Mouse (Mus musculus) MEL (cell line): Measurements from ENCODE around the gene Fam122a. TPM values are rescaled to one million over a fixed set of nuclear protein-coding genes. Genes with fewer than 3 reads are reported as not detected.

Experiments
- DNase-seq: peaks from one replicate; pipeline ENCODE4 v3.0.0; 2011; ENCODE audit warnings: low read depth, low spot score
- H3K27ac ChIP-seq: 2 replicates; pipeline ENCODE4 v1.5.1; 2012; ENCODE audit warnings: low read depth, mild to moderate bottlenecking, control low read depth, low read length, moderate library complexity; ENCODE audit not compliant: control insufficient read depth
- H3K27me3 ChIP-seq, 2 experiments: fragments of 150-350 bp in 1 of 2; sonication (generic) in 1 of 2; 2 replicates each; pipeline ENCODE4 v1.6.1; 2012; ENCODE audit warnings: low read length in 2 of 2, mild to moderate bottlenecking in 2 of 2, improper control_type of control experiment in 1 of 2, moderate library complexity in 1 of 2; ENCODE audit not compliant: insufficient read depth in 2 of 2, control insufficient read depth in 1 of 2
- H3K36me3 ChIP-seq, 2 experiments: 2 replicates each; pipeline ENCODE4 v1.6.1; 2012 to 2014; ENCODE audit warnings: low read length in 2 of 2, improper control_type of control experiment in 1 of 2, inconsistent platforms in 1 of 2, mild to moderate bottlenecking in 1 of 2; ENCODE audit not compliant: insufficient read depth in 2 of 2, control insufficient read depth in 1 of 2
- H3K4me1 ChIP-seq, 2 experiments: fragments of 150-350 bp in 1 of 2; sonication (generic) in 1 of 2; 2 replicates each; pipeline ENCODE4 v1.6.1; 2012; ENCODE audit warnings: low read length in 2 of 2, improper control_type of control experiment in 1 of 2, mild to moderate bottlenecking in 1 of 2; ENCODE audit not compliant: insufficient read depth in 2 of 2, control insufficient read depth in 1 of 2
- H3K4me3 ChIP-seq, 2 experiments: fragments of 150-350 bp in 1 of 2; sonication (generic) in 1 of 2; 2 replicates each; pipeline ENCODE4 v1.5.1; 2012; ENCODE audit warnings: low read depth in 2 of 2, low read length in 2 of 2, mild to moderate bottlenecking in 2 of 2, moderate library complexity in 2 of 2, control low read depth in 1 of 2, improper control_type of control experiment in 1 of 2; ENCODE audit not compliant: control insufficient read depth in 1 of 2, insufficient read depth in 1 of 2
- H3K79me2 ChIP-seq: 2 replicates; pipeline ENCODE4 v1.6.1; 2012; ENCODE audit warnings: mild to moderate bottlenecking, low read length, moderate library complexity; ENCODE audit not compliant: control insufficient read depth, poor library complexity, insufficient read depth
- H3K9ac ChIP-seq: 2 replicates; pipeline ENCODE4 v1.6.1; 2012; ENCODE audit warnings: low read depth, mild to moderate bottlenecking, control low read depth, low read length, moderate library complexity; ENCODE audit not compliant: control insufficient read depth, poor library complexity, severe bottlenecking
- H3K9me3 ChIP-seq: fragments of 150-350 bp; sonication (generic); replicated peaks from 2 replicates; pipeline ENCODE4 v1.6.1; 2012; ENCODE audit warnings: mild to moderate bottlenecking, low read length, improper control_type of control experiment, moderate library complexity; ENCODE audit not compliant: insufficient read depth
- BHLHE40 ChIP-seq: IDR thresholded peaks from 2 replicates; pipeline ENCODE4 v1.6.1; 2012; ENCODE audit warnings: low read depth, mild to moderate bottlenecking, inconsistent platforms, low read length, improper control_type of control experiment, borderline replicate concordance
- CHD2 ChIP-seq: IDR thresholded peaks from 2 replicates; pipeline ENCODE4 v1.6.1; 2011; ENCODE audit warnings: low read length, improper control_type of control experiment
- CTCF ChIP-seq, 3 experiments: IDR thresholded peaks in 2 of 3; conservative IDR thresholded peaks in 1 of 3; 2 replicates each; pipeline ENCODE4 v1.5.1; 2011 to 2012; ENCODE audit warnings: low read length in 3 of 3, low read depth in 2 of 3, mild to moderate bottlenecking in 2 of 3, improper control_type of control experiment in 1 of 3, inconsistent platforms in 1 of 3, mixed read lengths in 1 of 3, moderate library complexity in 1 of 3; ENCODE audit not compliant: control insufficient read depth in 1 of 3, insufficient read depth in 1 of 3, poor library complexity in 1 of 3, severe bottlenecking in 1 of 3
- EP300 ChIP-seq, 2 experiments: IDR thresholded peaks; 2 replicates each; pipeline ENCODE4 v1.6.1; 2011; ENCODE audit warnings: improper control_type of control experiment in 2 of 2, low read length in 2 of 2, low read depth in 1 of 2, mild to moderate bottlenecking in 1 of 2
- ETS1 ChIP-seq: IDR thresholded peaks from 2 replicates; pipeline ENCODE4 v1.6.1; 2012; ENCODE audit warnings: low read depth, mild to moderate bottlenecking, inconsistent platforms, low read length, improper control_type of control experiment, moderate library complexity
- GATA1 ChIP-seq: IDR thresholded peaks from 2 replicates; pipeline ENCODE4 v1.6.1; 2011; ENCODE audit warnings: low read depth, low read length, improper control_type of control experiment
- KAT2A ChIP-seq: conservative IDR thresholded peaks from 2 replicates; pipeline ENCODE4 v1.6.1; 2012; ENCODE audit warnings: low read depth, low read length, improper control_type of control experiment, inconsistent platforms
- MAFK ChIP-seq: IDR thresholded peaks from 2 replicates; pipeline ENCODE4 v1.6.1; 2011; ENCODE audit warnings: low read depth, mild to moderate bottlenecking, low read length, improper control_type of control experiment, borderline replicate concordance
- MEF2A ChIP-seq: IDR thresholded peaks from 2 replicates; pipeline ENCODE4 v1.6.1; 2014; ENCODE audit warnings: low read depth, mild to moderate bottlenecking, inconsistent platforms, low read length, improper control_type of control experiment; ENCODE audit not compliant: poor library complexity, insufficient replicate concordance, severe bottlenecking; ENCODE audit errors: extremely low read depth
- MYC ChIP-seq: IDR thresholded peaks from 2 replicates; pipeline ENCODE4 v1.6.1; 2011; ENCODE audit warnings: low read depth, mild to moderate bottlenecking, low read length, improper control_type of control experiment, moderate library complexity
- POLR2A ChIP-seq, 2 experiments: IDR thresholded peaks; 2 replicates each; pipeline ENCODE4 v1.6.1; 2011 to 2012; ENCODE audit warnings: low read length in 2 of 2, mild to moderate bottlenecking in 2 of 2, control low read depth in 1 of 2, improper control_type of control experiment in 1 of 2, low read depth in 1 of 2, moderate library complexity in 1 of 2; ENCODE audit not compliant: control insufficient read depth in 1 of 2, insufficient read depth in 1 of 2, poor library complexity in 1 of 2
- POLR2AphosphoS2 ChIP-seq: IDR thresholded peaks from 2 replicates; pipeline ENCODE4 v1.6.1; 2011; ENCODE audit warnings: low read length, improper control_type of control experiment
- RAD21 ChIP-seq: IDR thresholded peaks from 2 replicates; pipeline ENCODE4 v1.6.1; 2011; ENCODE audit warnings: mild to moderate bottlenecking, low read depth, low read length, improper control_type of control experiment
- RCOR1 ChIP-seq: IDR thresholded peaks from 2 replicates; pipeline ENCODE4 v1.6.1; 2012; ENCODE audit warnings: low read depth, mild to moderate bottlenecking, inconsistent platforms, low read length, improper control_type of control experiment
- SIN3A ChIP-seq: IDR thresholded peaks from 2 replicates; pipeline ENCODE4 v1.6.1; 2012; ENCODE audit warnings: low read length, improper control_type of control experiment, inconsistent platforms
- TCF12 ChIP-seq: IDR thresholded peaks from 2 replicates; pipeline ENCODE4 v1.6.1; 2014; ENCODE audit warnings: low read depth, mild to moderate bottlenecking, inconsistent platforms, low read length, improper control_type of control experiment, moderate library complexity
- USF1 ChIP-seq: IDR thresholded peaks from 2 replicates; pipeline ENCODE4 v1.6.1; 2014; ENCODE audit warnings: low read depth, mild to moderate bottlenecking, inconsistent platforms, low read length, improper control_type of control experiment, moderate library complexity
- polyA plus RNA-seq, 2 experiments: library from polyadenylated mRNA; stranded (reverse) in 1 of 2; unstranded in 1 of 2; fragments of >175 nt in 1 of 2; fragments of >200 nt in 1 of 2; gene quantifications; 2 replicates each; pipeline versions ENCODE4 v1.2.1 to v1.2.4; 2012; ENCODE audit warnings: low replicate concordance in 2 of 2, low read depth in 1 of 2; ENCODE audit not compliant: insufficient read length in 2 of 2, insufficient read depth in 1 of 2, missing spikeins in 1 of 2
- total RNA-seq: library from RNA; depleted of rRNA; stranded (reverse); fragments of 300-350 nt; gene quantifications from 2 replicates; pipeline ENCODE4 v1.2.3, GENCODE M21; 2012

Fam122a gene
- total and polyA plus RNA-seq, 3 experiments, result 4.5 to 38.4 TPM; not detected in 1

GRCm38 (mm10) chr19:24511939-24512338, 34.8 kb upstream of the Fam122a start:
- no peaks in the 10 kb centered on the region for H3K27me3 ChIP-seq
- H3K4me3 ChIP-seq, result no peak overlapping the region
- no peaks in the 10 kb centered on the region for H3K9me3 ChIP-seq
- H3K79me2 ChIP-seq, result no peaks in the 10 kb centered on the region
- H3K9ac ChIP-seq, result no peak overlapping the region
- H3K4me1 ChIP-seq, result peaks cover 7 to 23% of the 10 kb centered on the region in 2 experiments
- DNase-seq, result no peak
- TF ChIP-seq CHD2 (no peak), POLR2A (IDR thresholded peaks at IDR 0.05; ENCODE audit: control insufficient read depth in 1 of 2, insufficient read depth in 1 of 2, low read depth in 1 of 2, low read length in 2 of 2, poor library complexity in 1 of 2) (no peak), POLR2AphosphoS2 (no peak), ETS1 (no peak), MEF2A (no peak)
- H3K36me3 ChIP-seq, result peaks cover 0 to 16% of the 10 kb centered on the region in 2 experiments; a peak in 2 of 4 replicates
- no peak overlapping the region for H3K27ac ChIP-seq

GRCm38 (mm10) chr19:24509391-24509790, 32.2 kb upstream of the Fam122a start:
- Histone ChIP-seq H3K9me3 (no peaks in the 10 kb centered on the region), H3K27me3 (no peaks in the 10 kb centered on the region), H3K4me3 (peak overlapping the region in 1 of 2 experiments; percentile 15; a peak in 1 of 4 replicates), H3K79me2 (no peaks in the 10 kb centered on the region), H3K4me1 (peaks cover 7 to 22% of the 10 kb centered on the region in 2 experiments), H3K36me3 (peaks cover 0 to 15% of the 10 kb centered on the region in 2 experiments; a peak in 2 of 4 replicates), H3K9ac (no peak overlapping the region), H3K27ac (no peak overlapping the region)
- peak; percentile 60 for DNase-seq
- TF ChIP-seq EP300 (IDR thresholded peaks at IDR 0.05; ENCODE audit: low read depth in 1 of 2, low read length in 2 of 2) (peak in 1 of 2 experiments; percentile 13; a peak in 1 of 4 replicates), GATA1 (0 out of 2 replicates have a peak, but pooled peaks have one; percentile 17), SIN3A (no peak), TCF12 (no peak)

- Histone ChIP-seq H3K4me3 (no peak overlapping the region), H3K9me3 (no peaks in the 10 kb centered on the region), H3K27me3 (no peaks in the 10 kb centered on the region), H3K36me3 (peaks cover 0 to 10% of the 10 kb centered on the region in 2 experiments; a peak in 2 of 4 replicates), H3K27ac (no peak overlapping the region), H3K9ac (no peak overlapping the region), H3K79me2 (no peaks in the 10 kb centered on the region), H3K4me1 (peaks cover 7 to 16% of the 10 kb centered on the region in 2 experiments)
- no peak for TF ChIP-seq MAFK
- TF ChIP-seq POLR2A (IDR thresholded peaks at IDR 0.05; ENCODE audit: control insufficient read depth in 1 of 2, insufficient read depth in 1 of 2, low read depth in 1 of 2, low read length in 2 of 2, poor library complexity in 1 of 2), result no peak
- TF ChIP-seq BHLHE40, result no peak
- no peak for TF ChIP-seq MYC
- no peak for TF ChIP-seq KAT2A
- TF ChIP-seq RCOR1, result no peak
- TF ChIP-seq CTCF (IDR thresholded peaks at IDR 0.05 in 2 of 3, conservative IDR thresholded peaks at IDR 0.05 in 1 of 3; ENCODE audit: control insufficient read depth in 1 of 3, insufficient read depth in 1 of 3, low read depth in 2 of 3, low read length in 3 of 3, poor library complexity in 1 of 3, severe bottlenecking in 1 of 3), result no peak
- TF ChIP-seq RAD21, result no peak
- no peak for TF ChIP-seq USF1
- no peak for DNase-seq
Observed at GRCm38 (mm10) chr19:24508087-24508767, 31.1 kb upstream of the Fam122a start.
